Mouse (Mus musculus): ENCODE measurements at regions not wholly inside any gene's neighbourhood (a gene's known extent, or its start where the extent isn't known, plus 50 kb on each side); places are given as distances from the start of the nearest gene placed in this dataset.
A peak's percentile ranks its signal among the peaks of the same experiment; 100 is the strongest.

DNA sequence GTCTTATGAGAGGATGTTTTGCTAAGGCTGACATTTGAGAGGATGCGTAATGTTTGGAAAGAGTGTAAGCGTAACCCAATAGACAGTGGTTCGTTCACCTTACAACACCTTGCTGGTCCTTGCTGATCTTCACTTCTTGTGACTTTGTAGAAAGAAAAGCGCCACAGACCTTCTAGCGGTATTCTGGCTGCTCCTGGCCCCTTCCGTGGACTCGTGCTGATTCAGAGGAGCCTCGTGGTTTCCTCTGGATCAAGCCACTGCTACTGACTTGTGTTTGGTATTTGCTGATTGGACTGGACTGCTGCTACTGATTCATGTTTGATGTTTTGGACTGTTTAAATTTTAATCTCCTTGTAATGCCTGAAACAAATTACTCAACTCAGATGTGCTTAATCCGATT lies 174.1 kb upstream of the Hmga2 start:
- H3K27ac ChIP-seq (ENCODE audit: insufficient read depth, low read depth, low read length) = no peak overlapping the region
- peaks cover 27% of the 10 kb centered on the region for H3K4me1 ChIP-seq (ENCODE audit: control insufficient read depth, insufficient read depth, low read length)
- TF ChIP-seq POLR2A (IDR thresholded peaks at IDR 0.05; ENCODE audit: borderline replicate concordance, low read depth, low read length) = no peak
- TF ChIP-seq CTCF (IDR thresholded peaks at IDR 0.05; ENCODE audit: low read depth, low read length) = no peak
- H3K4me3 ChIP-seq (ENCODE audit: insufficient read depth, low read length) = no peak overlapping the region

DNA sequence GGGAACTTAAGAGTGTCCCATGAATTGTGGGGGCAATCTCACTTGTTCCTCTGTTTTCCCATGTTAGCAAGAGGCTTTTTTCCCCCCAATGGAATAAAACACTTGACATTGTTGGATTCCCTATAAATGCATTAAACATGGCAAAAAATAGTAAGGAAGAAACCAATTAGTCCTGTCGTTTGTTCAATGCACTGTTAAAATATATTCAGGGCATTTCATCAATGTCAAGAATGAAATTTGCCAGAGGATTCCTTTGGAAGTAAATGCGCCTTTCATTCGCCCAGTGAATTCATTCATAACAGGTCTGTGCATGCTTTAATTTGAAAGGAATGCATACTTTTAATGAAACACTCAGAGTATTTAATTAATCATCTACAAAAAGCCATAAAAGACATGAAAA lies 172.5 kb upstream of the Hmga2 start:
- Histone ChIP-seq H3K4me1 (ENCODE audit: control insufficient read depth, insufficient read depth, low read length) (peaks cover 27% of the 10 kb centered on the region), H3K27ac (ENCODE audit: insufficient read depth, low read depth, low read length) (no peak overlapping the region), H3K4me3 (ENCODE audit: insufficient read depth, low read length) (no peak overlapping the region)
- no peak for TF ChIP-seq CTCF (IDR thresholded peaks at IDR 0.05; ENCODE audit: low read depth, low read length)

DNA sequence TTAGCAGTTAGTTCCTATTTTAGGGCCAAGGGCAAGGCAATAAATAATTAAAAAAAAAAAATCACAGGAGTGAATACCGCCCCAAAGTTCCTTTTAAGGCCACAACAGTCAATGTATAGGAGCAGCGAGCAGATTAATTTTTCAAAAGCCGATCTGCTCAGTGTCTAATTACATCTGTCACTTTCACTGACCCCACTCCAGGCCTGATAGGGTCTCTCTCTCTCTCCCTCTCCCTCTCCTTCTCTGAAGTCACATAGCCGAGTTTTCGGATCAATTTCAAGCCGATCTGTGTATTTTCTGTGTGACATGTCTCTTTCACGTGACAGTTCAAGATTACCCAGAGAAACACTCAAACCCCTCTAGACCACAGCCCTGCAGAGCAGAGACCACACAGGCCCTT lies 171.8 kb upstream of the Hmga2 start:
- Histone ChIP-seq H3K4me1 (ENCODE audit: control insufficient read depth, insufficient read depth, low read length) (peaks cover 21% of the 10 kb centered on the region), H3K4me3 (ENCODE audit: insufficient read depth, low read length) (no peak overlapping the region), H3K27ac (ENCODE audit: insufficient read depth, low read depth, low read length) (no peak overlapping the region)
- no peak for TF ChIP-seq CTCF (IDR thresholded peaks at IDR 0.05; ENCODE audit: low read depth, low read length)
- no peak for TF ChIP-seq POLR2A (IDR thresholded peaks at IDR 0.05; ENCODE audit: borderline replicate concordance, low read depth, low read length)

DNA sequence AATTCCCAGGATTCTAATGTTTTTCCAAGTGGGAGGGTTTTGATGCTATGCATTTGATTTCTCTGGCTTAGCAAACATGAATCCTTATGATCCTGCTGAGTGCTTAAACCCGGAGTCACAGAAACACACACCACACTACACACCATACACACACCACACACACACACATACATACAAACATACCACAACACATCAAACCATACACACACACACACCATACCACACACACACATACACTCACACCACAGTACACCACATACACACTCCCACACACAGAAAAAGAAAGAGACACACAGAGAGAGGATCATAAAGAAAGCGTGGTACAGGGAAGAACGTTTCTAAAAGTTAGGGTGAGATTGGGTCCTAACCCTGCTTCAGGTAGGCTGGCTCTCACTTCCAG lies 171.1 kb upstream of the Hmga2 start:
- TF ChIP-seq CTCF (IDR thresholded peaks at IDR 0.05; ENCODE audit: low read depth, low read length) = no peak
- no peak for TF ChIP-seq POLR2A (IDR thresholded peaks at IDR 0.05; ENCODE audit: borderline replicate concordance, low read depth, low read length)
- Histone ChIP-seq H3K4me1 (ENCODE audit: control insufficient read depth, insufficient read depth, low read length) (peaks cover 16% of the 10 kb centered on the region), H3K27ac (ENCODE audit: insufficient read depth, low read depth, low read length) (no peak overlapping the region), H3K4me3 (ENCODE audit: insufficient read depth, low read length) (no peak overlapping the region)

DNA sequence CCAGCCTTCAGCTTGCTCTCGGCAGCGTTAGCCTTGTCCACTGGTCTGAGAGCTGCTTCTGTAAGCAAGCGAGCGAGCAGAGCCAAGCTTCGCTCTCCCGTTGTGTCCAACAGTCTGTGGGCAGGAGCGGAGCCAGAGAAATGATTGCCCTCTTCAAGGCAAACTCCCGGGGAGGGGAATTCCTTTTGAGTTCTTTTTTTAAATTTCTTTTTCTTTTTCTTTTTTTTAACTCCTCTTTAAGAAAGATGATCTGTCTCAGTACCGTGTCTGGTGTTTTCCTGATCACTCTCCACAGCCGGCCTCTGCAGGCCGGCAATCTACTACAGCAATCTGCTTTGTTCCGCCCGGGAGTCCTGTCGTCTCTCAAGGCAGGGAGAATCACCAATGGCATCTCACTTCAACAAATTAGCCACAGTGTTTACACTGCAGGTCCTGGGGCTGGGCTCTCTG lies 170.6 kb upstream of the Hmga2 start:
- H3K4me3 ChIP-seq (ENCODE audit: insufficient read depth, low read length) = no peak overlapping the region
- H3K4me1 ChIP-seq (ENCODE audit: control insufficient read depth, insufficient read depth, low read length) = peaks cover 16% of the 10 kb centered on the region
- no peak for TF ChIP-seq CTCF (IDR thresholded peaks at IDR 0.05; ENCODE audit: low read depth, low read length)
- no peak overlapping the region for H3K27ac ChIP-seq (ENCODE audit: insufficient read depth, low read depth, low read length)

DNA sequence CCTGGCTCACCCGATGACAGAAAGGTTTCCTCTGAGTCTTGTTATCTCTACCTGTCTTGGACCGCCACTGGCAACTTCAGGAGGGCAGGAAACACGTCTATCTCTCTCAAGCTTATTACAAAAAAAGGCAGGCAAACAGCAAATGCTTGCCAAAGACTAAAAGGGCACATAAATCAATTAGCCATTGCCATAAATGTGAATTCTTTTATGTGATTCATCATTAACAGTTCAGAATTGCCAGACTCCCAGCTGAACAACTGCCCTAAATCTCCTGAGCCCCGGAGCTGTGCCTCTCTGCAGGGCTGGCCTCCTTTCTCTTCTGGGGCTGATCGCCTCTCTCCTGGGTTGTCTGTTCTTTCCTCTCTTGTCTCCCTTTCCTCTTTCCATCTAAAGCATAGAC lies 164.6 kb upstream of the Hmga2 start:
- Histone ChIP-seq H3K27ac (ENCODE audit: insufficient read depth, low read depth, low read length) (no peak overlapping the region), H3K4me1 (ENCODE audit: control insufficient read depth, insufficient read depth, low read length) (peaks cover 21% of the 10 kb centered on the region), H3K4me3 (ENCODE audit: insufficient read depth, low read length) (no peak overlapping the region)
- TF ChIP-seq CTCF (IDR thresholded peaks at IDR 0.05; ENCODE audit: low read depth, low read length) (no peak), POLR2A (IDR thresholded peaks at IDR 0.05; ENCODE audit: borderline replicate concordance, low read depth, low read length) (no peak)

DNA sequence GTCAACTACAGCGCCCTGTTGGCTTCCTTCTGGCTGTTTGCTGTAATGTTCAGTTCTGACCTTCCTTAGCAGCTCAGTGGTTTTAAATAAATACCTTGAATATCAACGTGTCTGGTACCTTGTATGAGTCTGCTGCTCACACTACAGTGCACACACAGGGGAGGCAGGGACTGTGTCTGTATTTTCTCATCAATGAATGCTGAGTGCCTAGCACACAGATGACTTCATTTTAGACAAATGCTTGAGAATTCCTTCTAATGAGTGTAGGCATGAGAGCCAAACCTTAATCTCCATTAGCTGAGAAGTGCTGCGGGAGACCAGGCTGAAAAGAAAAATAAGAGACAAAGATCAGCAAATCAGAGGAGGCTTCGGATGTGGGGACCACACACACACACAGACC lies 162.0 kb upstream of the Hmga2 start:
- no peak overlapping the region for H3K27ac ChIP-seq (ENCODE audit: insufficient read depth, low read depth, low read length)
- peaks cover 30% of the 10 kb centered on the region for H3K4me1 ChIP-seq (ENCODE audit: control insufficient read depth, insufficient read depth, low read length)
- H3K4me3 ChIP-seq (ENCODE audit: insufficient read depth, low read length) = no peak overlapping the region
- TF ChIP-seq POLR2A (IDR thresholded peaks at IDR 0.05; ENCODE audit: borderline replicate concordance, low read depth, low read length) (no peak), CTCF (IDR thresholded peaks at IDR 0.05; ENCODE audit: low read depth, low read length) (no peak)

DNA sequence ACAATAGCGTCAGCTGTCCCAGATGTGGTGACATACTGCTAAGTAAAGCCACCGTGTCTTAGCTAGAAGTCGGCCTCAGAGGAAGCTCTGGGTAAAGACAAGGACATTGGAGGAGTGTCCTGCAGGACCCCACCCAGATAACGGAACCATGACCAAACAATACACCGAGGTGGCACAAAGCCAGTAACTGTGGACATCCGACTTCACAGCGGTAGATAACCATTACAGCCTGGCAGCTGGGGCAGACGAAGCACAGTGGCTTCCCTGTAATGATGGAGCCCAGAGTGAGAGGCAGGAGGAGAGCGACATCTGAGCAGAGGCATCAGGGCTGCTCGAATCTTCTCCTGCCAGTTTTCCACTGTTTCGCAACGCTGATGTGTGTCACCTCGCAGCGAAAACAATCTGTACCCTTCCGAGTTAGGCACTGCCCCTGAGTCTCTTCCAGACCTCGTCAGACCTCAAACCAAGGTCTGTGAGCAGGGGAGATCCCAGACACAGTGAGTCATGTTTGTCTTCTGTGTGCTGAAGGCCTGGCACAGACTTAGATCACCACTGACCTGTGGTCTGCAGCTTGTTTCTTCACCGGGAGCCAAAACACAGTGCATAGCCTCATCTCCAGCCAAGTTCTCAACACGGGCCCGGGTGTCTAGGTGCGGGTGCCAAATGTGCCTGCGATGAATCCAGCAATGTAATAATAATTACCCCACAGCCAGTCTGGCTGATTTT lies 159.7 kb upstream of the Hmga2 start:
- Histone ChIP-seq H3K4me3 (ENCODE audit: insufficient read depth, low read length) (peak overlapping the region; percentile 13), H3K4me1 (ENCODE audit: control insufficient read depth, insufficient read depth, low read length) (peaks cover 40% of the 10 kb centered on the region), H3K27ac (ENCODE audit: insufficient read depth, low read depth, low read length) (peak overlapping the region; percentile 44)
- TF ChIP-seq CTCF (IDR thresholded peaks at IDR 0.05; ENCODE audit: low read depth, low read length) = no peak
- no peak for TF ChIP-seq POLR2A (IDR thresholded peaks at IDR 0.05; ENCODE audit: borderline replicate concordance, low read depth, low read length)

DNA sequence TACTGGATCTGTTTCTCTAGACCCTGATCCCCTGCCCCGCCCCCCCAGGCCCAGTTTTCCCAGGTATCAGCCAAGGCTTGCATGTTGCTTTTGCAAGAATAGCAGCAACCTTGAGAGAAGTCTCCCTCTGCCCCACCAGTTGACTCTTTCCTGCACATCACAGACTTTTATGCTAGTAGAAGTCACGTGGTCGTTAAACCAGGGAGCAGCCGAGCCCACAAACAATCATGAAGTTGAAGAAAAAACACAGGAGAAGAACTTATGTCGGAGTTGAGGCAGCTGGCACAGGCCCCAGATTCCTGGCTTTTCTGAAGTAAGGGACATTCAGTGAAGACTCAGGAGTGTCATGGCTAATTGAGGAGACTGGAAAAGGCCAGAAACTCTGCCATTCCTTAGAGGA lies 158.9 kb upstream of the Hmga2 start:
- TF ChIP-seq CTCF (IDR thresholded peaks at IDR 0.05; ENCODE audit: low read depth, low read length) = no peak
- no peak for TF ChIP-seq POLR2A (IDR thresholded peaks at IDR 0.05; ENCODE audit: borderline replicate concordance, low read depth, low read length)
- Histone ChIP-seq H3K27ac (ENCODE audit: insufficient read depth, low read depth, low read length) (peak overlapping the region; percentile 44), H3K4me1 (ENCODE audit: control insufficient read depth, insufficient read depth, low read length) (peaks cover 43% of the 10 kb centered on the region), H3K4me3 (ENCODE audit: insufficient read depth, low read length) (no peak overlapping the region)

DNA sequence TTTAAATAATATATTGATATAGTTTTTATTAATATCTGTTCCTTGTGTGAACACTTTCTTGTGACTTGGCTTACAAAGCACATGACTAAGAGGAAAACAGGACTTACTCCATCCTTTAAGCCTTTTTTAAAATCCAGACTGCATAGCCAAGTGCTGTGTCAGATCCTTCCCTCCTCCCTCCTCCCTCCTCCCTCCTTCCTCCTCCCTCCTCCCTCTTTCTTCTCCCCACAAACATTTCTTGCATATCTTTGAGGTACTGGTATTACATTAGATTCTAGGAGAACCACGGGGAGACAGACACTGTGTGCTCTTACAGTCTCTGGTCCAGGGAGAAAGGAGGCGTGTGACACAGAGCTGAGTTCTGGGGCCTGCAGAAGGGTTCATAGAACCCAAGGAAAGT lies 155.8 kb upstream of the Hmga2 start:
- no peak for TF ChIP-seq CTCF (IDR thresholded peaks at IDR 0.05; ENCODE audit: low read depth, low read length)
- no peak for TF ChIP-seq POLR2A (IDR thresholded peaks at IDR 0.05; ENCODE audit: borderline replicate concordance, low read depth, low read length)
- Histone ChIP-seq H3K4me1 (ENCODE audit: control insufficient read depth, insufficient read depth, low read length) (peaks cover 53% of the 10 kb centered on the region), H3K27ac (ENCODE audit: insufficient read depth, low read depth, low read length) (peak overlapping the region; percentile 41; the same call in 1 of the 2 replicates), H3K4me3 (ENCODE audit: insufficient read depth, low read length) (no peak overlapping the region)

DNA sequence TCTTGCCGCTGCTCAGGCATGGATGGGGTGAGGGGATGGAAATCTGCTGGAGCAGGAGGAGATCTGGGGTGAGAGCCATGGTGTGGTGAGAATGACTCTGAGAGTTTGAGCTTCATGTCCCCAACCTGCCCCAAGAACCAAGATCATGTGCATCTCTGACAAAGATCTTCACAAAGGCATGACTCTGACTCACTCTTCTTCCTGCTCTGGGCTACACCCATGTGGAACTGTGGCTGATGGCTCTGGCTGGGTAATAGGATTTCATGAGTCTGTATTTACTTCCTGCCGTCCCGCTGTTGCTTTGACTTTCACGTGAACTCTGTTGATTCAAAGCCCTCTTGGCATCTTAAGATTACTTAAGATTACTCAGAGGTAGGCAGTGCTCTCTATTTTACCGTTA lies 151.8 kb upstream of the Hmga2 start:
- H3K4me3 ChIP-seq (ENCODE audit: insufficient read depth, low read length) = no peak overlapping the region
- H3K4me1 ChIP-seq (ENCODE audit: control insufficient read depth, insufficient read depth, low read length) = peaks cover 58% of the 10 kb centered on the region
- TF ChIP-seq POLR2A (IDR thresholded peaks at IDR 0.05; ENCODE audit: borderline replicate concordance, low read depth, low read length) (no peak), CTCF (IDR thresholded peaks at IDR 0.05; ENCODE audit: low read depth, low read length) (no peak)
- peak overlapping the region; percentile 85 for H3K27ac ChIP-seq (ENCODE audit: insufficient read depth, low read depth, low read length)
